Mouse (Mus musculus) heart, postnatal 36 days (tissue): Measurements from ENCODE around the gene Prtn3. TPM values are rescaled to one million over a fixed set of nuclear protein-coding genes. Genes with fewer than 3 reads are reported as not detected.

ENCODE experiments used
- DNase-seq, 2 experiments: peaks; one replicate each; pipeline ENCODE4 v3.0.0; 2021 to 2022
- intact Hi-C: fragments of 180-260 bp; cut with DNase I; formaldehyde crosslinking; loops from one replicate; pipeline ENCODE4 v1.15.1; 2025
- total RNA-seq, 2 experiments: library from RNA; stranded (reverse); gene quantifications; 2 replicates each; pipeline ENCODE4 v1.2.3; 2021

Gene Prtn3
- total RNA-seq, 2 experiments from 2014 or later: not detected

DNA sequence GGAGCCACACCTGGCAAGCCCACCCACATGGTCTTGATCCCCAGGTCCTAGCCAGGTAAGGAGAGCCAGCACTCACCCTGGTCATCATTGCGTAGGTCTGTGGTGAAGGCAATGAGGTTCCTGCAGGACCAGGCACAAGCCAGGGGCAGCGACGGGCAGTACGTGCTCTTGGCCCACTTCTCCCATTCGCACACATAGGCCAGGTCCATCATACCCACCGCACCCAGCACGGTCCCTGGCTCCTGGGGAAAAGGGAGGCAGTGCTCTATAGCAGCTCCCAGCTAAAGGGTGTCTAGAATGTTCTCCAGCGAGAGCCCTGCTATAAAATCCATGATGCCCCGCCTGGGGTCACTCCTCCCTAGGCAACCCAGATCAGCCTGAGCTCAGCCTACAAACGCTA lies 33.1 kb downstream of the Prtn3 start:
- DNase-seq: no peak
- intact Hi-C loops: no loop called here

- peak; percentile 94 to 98 for DNase-seq
- intact Hi-C loops: no loop called here
Measured at GRCm38 (mm10) chr10:79908167-79909091, 34.2 kb downstream of the Prtn3 start, which contains the start of gene Med16. TSS of gene Med16 (minus strand) at chr10:79908923.

- intact Hi-C loops: no loop called here
- DNase-seq: peak; percentile 29 to 55
Measured at GRCm38 (mm10) chr10:79909092-79909922, 35.0 kb downstream of the Prtn3 start.

DNA sequence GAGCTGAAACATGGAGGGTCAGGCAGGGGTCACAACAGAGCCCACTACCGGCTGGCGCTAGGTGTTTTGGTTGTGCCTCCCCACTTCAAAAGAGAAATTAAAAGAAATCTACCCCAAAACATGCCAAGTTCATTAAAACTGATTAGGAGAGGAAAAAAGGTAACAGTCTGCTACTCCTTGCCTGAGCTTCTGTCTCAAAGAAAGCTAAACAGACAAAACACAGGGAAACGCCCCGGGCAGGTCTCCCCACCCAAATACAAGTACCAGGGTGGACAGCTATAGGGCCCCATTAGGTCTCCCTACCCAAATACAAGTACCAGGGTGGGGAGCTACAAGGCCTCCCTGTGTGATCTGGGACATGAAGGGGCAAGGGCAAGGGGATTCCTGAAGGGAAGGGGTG lies 36.3 kb downstream of the Prtn3 start, which contains the start of gene Gm26602:
Gene Gm26602 (plus strand): TSS at position 301 of the 400 bp plus-strand sequence.
- no peak for DNase-seq
- intact Hi-C loops: no loop called here

DNA sequence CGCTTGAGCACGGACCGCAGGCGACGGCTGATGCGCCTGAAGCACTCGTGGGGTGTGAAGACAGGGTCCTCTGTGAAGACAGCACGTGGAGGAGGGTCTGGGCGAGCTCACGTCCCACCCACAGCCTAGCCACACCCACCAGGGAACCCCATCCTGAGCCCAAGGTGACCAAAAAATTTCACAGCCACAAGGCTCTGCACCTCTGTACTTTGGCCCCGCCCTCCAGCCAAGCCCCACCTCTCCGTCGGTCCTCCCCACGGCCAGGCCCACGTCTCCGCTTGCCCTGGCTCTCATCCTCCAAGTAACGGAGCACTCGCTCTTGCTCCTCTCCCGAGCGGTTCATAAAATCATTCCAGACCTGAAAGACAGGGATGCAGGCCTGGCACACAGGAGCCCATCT lies 38.1 kb downstream of the Prtn3 start:
- intact Hi-C loops: no loop called here

DNA sequence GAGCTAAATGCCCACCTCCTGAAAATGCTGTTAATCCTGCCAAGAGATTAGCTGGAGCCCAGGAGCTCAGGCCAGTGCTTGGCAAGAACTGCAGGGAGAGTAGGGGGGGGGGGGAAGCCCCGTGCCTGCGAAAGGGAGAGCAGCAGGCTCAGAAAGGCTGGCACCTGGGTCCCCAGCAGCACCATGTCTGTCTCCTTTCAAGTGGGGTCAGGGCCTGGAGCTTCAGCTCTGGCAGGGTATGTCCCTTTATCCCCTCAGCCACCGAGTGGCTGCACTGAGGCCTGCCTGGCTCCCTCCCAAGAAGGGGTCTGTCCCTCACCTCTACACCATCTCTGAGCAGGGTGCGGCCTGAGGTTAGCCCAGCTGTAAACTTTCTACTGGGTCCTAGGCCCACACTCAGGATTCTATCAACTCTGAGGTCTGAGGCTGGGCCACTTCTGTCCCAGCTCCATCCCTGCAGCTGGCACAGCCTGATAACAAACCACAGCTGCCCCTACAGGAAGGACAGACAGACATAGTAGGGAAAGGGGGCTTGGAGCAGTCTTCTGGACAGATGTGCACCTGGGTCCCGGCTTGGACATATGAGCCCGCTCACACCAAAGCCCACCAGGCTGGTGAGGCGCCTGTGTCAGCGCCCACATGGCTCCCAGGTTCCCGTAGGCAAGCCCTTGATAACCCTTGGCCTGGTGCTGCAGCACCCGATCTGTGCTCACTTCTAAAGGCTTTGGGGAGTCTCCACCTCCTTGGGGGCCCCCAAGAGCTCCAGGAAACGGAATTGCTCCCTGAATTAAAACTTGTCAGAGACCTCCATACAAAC lies 40.1 kb downstream of the Prtn3 start:
- intact Hi-C loops: no loop called here
- no peak for DNase-seq

More for the DNA sequence above, 38.1 kb downstream of the Prtn3 start:
- DNase-seq: no peak

GRCm38 (mm10) chr10:79914948-79915596 lies 40.8 kb downstream of the Prtn3 start:
- no peak for DNase-seq
- intact Hi-C loops: no loop called here

- intact Hi-C loops: no loop called here
- DNase-seq: no peak
Measured at GRCm38 (mm10) chr10:79916081-79916480, 41.8 kb downstream of the Prtn3 start.

GRCm38 (mm10) chr10:79916808-79917531 lies 42.7 kb downstream of the Prtn3 start, which contains the start of gene Kiss1r:
TSS of gene Kiss1r (plus strand) at chr10:79916971.
- intact Hi-C loops: no loop called here
- peak; percentile 91 to 92 for DNase-seq

GRCm38 (mm10) chr10:79917532-79918100 lies 43.3 kb downstream of the Prtn3 start:
- intact Hi-C loops: no loop called here
- DNase-seq: no peak

- intact Hi-C loops: no loop called here
- DNase-seq: no peak
Measured at GRCm38 (mm10) chr10:79918231-79919078, 44.2 kb downstream of the Prtn3 start.

GRCm38 (mm10) chr10:79919251-79919849 lies 45.1 kb downstream of the Prtn3 start:
- no peak for DNase-seq

DNA sequence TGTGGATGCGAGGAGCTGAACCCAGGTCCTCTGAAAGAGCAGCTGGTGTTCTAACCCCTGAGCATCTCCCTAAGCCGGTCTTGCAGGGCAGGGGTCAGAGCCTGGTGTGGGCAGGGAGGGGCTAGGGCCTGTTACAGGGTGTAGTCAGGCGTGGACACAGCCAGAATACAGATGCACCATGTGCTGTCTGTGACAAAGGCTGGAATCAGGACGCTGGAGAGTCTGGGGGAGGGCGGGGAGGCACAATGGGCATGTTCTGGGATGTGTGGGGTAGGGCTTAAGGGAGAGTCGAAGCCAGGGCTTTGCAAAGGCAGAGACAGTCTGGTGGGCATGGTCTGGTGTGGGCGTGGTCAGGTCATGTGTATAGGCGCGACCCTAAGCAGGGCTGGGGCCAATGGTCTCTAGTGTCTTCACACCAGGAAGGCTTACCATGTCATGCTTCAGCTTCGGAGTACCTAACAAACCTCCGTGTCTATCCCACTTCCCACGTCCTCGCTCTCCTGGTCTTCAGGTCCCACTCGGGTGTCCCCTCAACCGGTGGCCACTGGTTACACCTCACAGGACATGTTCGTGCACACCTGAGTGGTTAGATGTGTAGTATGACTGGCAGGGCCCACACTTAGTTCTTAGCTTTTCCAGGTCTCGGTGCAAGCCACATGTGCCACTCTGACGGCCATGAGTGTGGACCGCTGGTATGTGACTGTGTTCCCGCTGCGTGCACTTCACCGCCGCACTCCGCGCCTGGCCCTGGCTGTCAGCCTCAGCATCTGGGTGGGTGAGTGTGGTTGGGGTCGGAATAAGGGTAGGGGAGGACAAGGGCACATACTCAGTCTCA lies 46.0 kb downstream of the Prtn3 start:
- no peak for DNase-seq
- intact Hi-C loops: no loop called here

More at GRCm38 (mm10) chr10:79919251-79919849, 45.1 kb downstream of the Prtn3 start:
- intact Hi-C loops: no loop called here

- intact Hi-C loops: no loop called here
- no peak for DNase-seq
Measured at GRCm38 (mm10) chr10:79920958-79921535, 46.8 kb downstream of the Prtn3 start, which contains the start of gene R3hdm4. TSS of gene R3hdm4 (minus strand) at chr10:79921208.

- no peak for DNase-seq
- intact Hi-C loops: no loop called here
Measured at GRCm38 (mm10) chr10:79921572-79921971, 47.3 kb downstream of the Prtn3 start.
